Mouse (Mus musculus) midbrain, embryonic 13.5 days (tissue): ENCODE measurements around the gene Col4a3bp. TPM values are rescaled to one million over a fixed set of nuclear protein-coding genes. Genes with fewer than 3 reads are reported as not detected.
"Not testable (repeated sequence)": the region's sequence is repeated elsewhere in the genome, so short reads cannot be mapped to it uniquely, and the experiment has no call there.

Experiments
- ATAC-seq: fragments of 200-750 bp; cut with Nextera tagmentation; 2 replicates; pipeline ENCODE4 v1.8.0; 2017; ENCODE audit warnings: mild to moderate bottlenecking, moderate TSS enrichment, moderate library complexity
- H3K27ac ChIP-seq: fragments of 300-500 bp; sonication (generic); 2 replicates; pipeline ENCODE4 v1.5.1; 2015; ENCODE audit warnings: inconsistent platforms, mild to moderate bottlenecking, moderate library complexity
- H3K27me3 ChIP-seq: fragments of 300-500 bp; sonication (generic); 2 replicates; pipeline ENCODE4 v1.6.1; 2015; ENCODE audit warnings: mild to moderate bottlenecking, inconsistent platforms
- H3K36me3 ChIP-seq: fragments of 300-500 bp; sonication (generic); 2 replicates; pipeline ENCODE4 v1.6.1; 2015; ENCODE audit warnings: mild to moderate bottlenecking, inconsistent platforms
- H3K4me1 ChIP-seq: fragments of 300-500 bp; sonication (generic); replicated peaks from 2 replicates; pipeline ENCODE4 v1.6.1; 2015; ENCODE audit warnings: inconsistent platforms
- H3K4me2 ChIP-seq: fragments of 300-500 bp; sonication (generic); replicated peaks from 2 replicates; pipeline ENCODE4 v1.6.1; 2015; ENCODE audit warnings: moderate library complexity, mild to moderate bottlenecking, inconsistent platforms
- H3K4me3 ChIP-seq: fragments of 300-500 bp; sonication (generic); replicated peaks from 2 replicates; pipeline ENCODE4 v1.5.1; 2015; ENCODE audit warnings: mild to moderate bottlenecking, inconsistent platforms
- H3K9ac ChIP-seq: fragments of 300-500 bp; sonication (generic); replicated peaks from 2 replicates; pipeline ENCODE4 v1.6.1; 2015; ENCODE audit warnings: mild to moderate bottlenecking, inconsistent platforms
- H3K9me3 ChIP-seq: fragments of 300-500 bp; sonication (generic); 2 replicates; pipeline ENCODE4 v1.6.1; 2016; ENCODE audit warnings: mild to moderate bottlenecking, inconsistent platforms
- WGBS: fragments of 180-500 bp; shearing (Covaris S2); methylation state at CpG from one replicate; pipeline ENCODE4 v1.1.7; 2015; 5-methylcytosine and 5-hydroxymethylcytosine counted together
- polyA plus RNA-seq: library from polyadenylated mRNA; unstranded; fragments of >200 nt; fragmentation: Nextera tagmentation; extraction: Ambion mirVana; gene quantifications from 2 replicates; pipeline ENCODE4 v1.2.1, GENCODE M21; 2015

Col4a3bp gene
- polyA plus RNA-seq, 1 experiment from 2014 or later = 8.4 TPM

GRCm38 (mm10) chr13:96663120-96663519 lies 120.7 kb downstream of the Col4a3bp start:
- not testable (repeated sequence) for ATAC-seq
- H3K36me3 ChIP-seq = peaks cover 78% of the 10 kb centered on the region

GRCm38 (mm10) chr13:96664419-96664974 lies 122.1 kb downstream of the Col4a3bp start:
- 98% methylated on average over 7 of the region's 7 CpGs for whole genome bisulfite sequencing
- H3K36me3 ChIP-seq = peaks cover 64% of the 10 kb centered on the region
- H3K9ac ChIP-seq = no peak overlapping the region
- peaks cover 50% of the 10 kb centered on the region for H3K4me1 ChIP-seq
- no peak overlapping the region for H3K4me2 ChIP-seq
- H3K4me3 ChIP-seq = no peak overlapping the region
- no peaks in the 10 kb centered on the region for H3K27me3 ChIP-seq
- no peak for ATAC-seq
- H3K27ac ChIP-seq = no peak overlapping the region
- H3K9me3 ChIP-seq = no peaks in the 10 kb centered on the region

More at GRCm38 (mm10) chr13:96663120-96663519, 120.7 kb downstream of the Col4a3bp start:
- H3K4me2 ChIP-seq, H3K27ac ChIP-seq, H3K9me3 ChIP-seq, H3K27me3 ChIP-seq, H3K9ac ChIP-seq, H3K4me3 ChIP-seq: not testable (repeated sequence)
- H3K4me1 ChIP-seq = peaks cover 36% of the 10 kb centered on the region
- 97% methylated on average over 4 of the region's 4 CpGs for WGBS

- Histone ChIP-seq H3K36me3 (peaks cover 14% of the 10 kb centered on the region), H3K4me2 (peak overlapping the region; percentile 91), H3K9ac (peak overlapping the region; percentile 99), H3K4me1 (peaks cover 46% of the 10 kb centered on the region), H3K27ac (peak overlapping the region; percentile 99), H3K4me3 (peak overlapping the region; percentile 99), H3K9me3 (no peaks in the 10 kb centered on the region), H3K27me3 (no peaks in the 10 kb centered on the region)
- WGBS = 3% methylated on average over 13 of the region's 13 CpGs
- no peak for ATAC-seq
These were observed 127.6 kb downstream of the Col4a3bp start for GRCm38 (mm10) chr13:96670019-96670405.

- Histone ChIP-seq H3K36me3 (peaks cover 10% of the 10 kb centered on the region), H3K4me3 (peak within 1 kb of the TSS; percentile 99), H3K9ac (peak within 1 kb of the TSS; percentile 99), H3K4me2 (peak within 1 kb of the TSS; percentile 91), H3K9me3 (no peaks in the 10 kb centered on the region), H3K4me1 (peaks cover 46% of the 10 kb centered on the region), H3K27ac (peak within 1 kb of the TSS; percentile 99), H3K27me3 (no peaks in the 10 kb centered on the region)
- ATAC-seq = peak; percentile 100
- under 1% methylated on average over 68 of the region's 70 CpGs for WGBS
These were observed 128.1 kb downstream of the Col4a3bp start, which contains the start of gene Hmgcr for GRCm38 (mm10) chr13:96670406-96671077. TSS of gene Hmgcr (minus strand) at chr13:96670936.

GRCm38 (mm10) chr13:96671078-96671905 lies 128.9 kb downstream of the Col4a3bp start:
- peak overlapping the region; percentile 58 for H3K9ac ChIP-seq
- H3K9me3 ChIP-seq = no peaks in the 10 kb centered on the region
- H3K36me3 ChIP-seq = peaks cover 4% of the 10 kb centered on the region
- H3K4me3 ChIP-seq = peak overlapping the region; percentile 99
- peak; percentile 11; the same call in 1 of the 2 replicates for ATAC-seq
- no peaks in the 10 kb centered on the region for H3K27me3 ChIP-seq
- peaks cover 42% of the 10 kb centered on the region for H3K4me1 ChIP-seq
- peak overlapping the region; percentile 99 for H3K27ac ChIP-seq
- peak overlapping the region; percentile 59 for H3K4me2 ChIP-seq
- 14% methylated on average over 31 of the region's 31 CpGs for WGBS

- H3K27me3 ChIP-seq = no peaks in the 10 kb centered on the region
- H3K36me3 ChIP-seq = no peaks in the 10 kb centered on the region
- no peak overlapping the region for H3K4me3 ChIP-seq
- no peak for ATAC-seq
- H3K9ac ChIP-seq = no peak overlapping the region
- peak overlapping the region; percentile 99 for H3K27ac ChIP-seq
- H3K4me2 ChIP-seq = no peak overlapping the region
- peaks cover 37% of the 10 kb centered on the region for H3K4me1 ChIP-seq
- WGBS = 92% methylated on average over 5 of the region's 5 CpGs
- H3K9me3 ChIP-seq = no peaks in the 10 kb centered on the region
These were observed 129.5 kb downstream of the Col4a3bp start for GRCm38 (mm10) chr13:96671906-96672234.

GRCm38 (mm10) chr13:96672276-96672675 lies 129.9 kb downstream of the Col4a3bp start:
- Histone ChIP-seq H3K4me1 (peaks cover 33% of the 10 kb centered on the region), H3K4me2 (no peak overlapping the region), H3K27me3 (no peaks in the 10 kb centered on the region), H3K9me3 (no peaks in the 10 kb centered on the region), H3K9ac (no peak overlapping the region), H3K36me3 (no peaks in the 10 kb centered on the region), H3K4me3 (no peak overlapping the region), H3K27ac (no peak overlapping the region)
- no peak for ATAC-seq
- 88% methylated on average over 6 of the region's 6 CpGs for WGBS

GRCm38 (mm10) chr13:96673817-96674216 lies 131.4 kb downstream of the Col4a3bp start:
- Histone ChIP-seq H3K9me3 (no peaks in the 10 kb centered on the region), H3K27ac (no peak overlapping the region), H3K27me3 (no peaks in the 10 kb centered on the region), H3K4me3 (no peak overlapping the region), H3K9ac (no peak overlapping the region), H3K4me1 (peaks cover 17% of the 10 kb centered on the region), H3K4me2 (no peak overlapping the region), H3K36me3 (no peaks in the 10 kb centered on the region)
- no peak for ATAC-seq
- 86% methylated on average over 7 of the region's 7 CpGs for WGBS

- no peak overlapping the region for H3K27ac ChIP-seq
- no peaks in the 10 kb centered on the region for H3K36me3 ChIP-seq
- H3K9ac ChIP-seq = no peak overlapping the region
- ATAC-seq = no peak
- no peaks in the 10 kb centered on the region for H3K27me3 ChIP-seq
- H3K4me2 ChIP-seq = no peak overlapping the region
- H3K4me1 ChIP-seq = peaks cover 8% of the 10 kb centered on the region
- no peak overlapping the region for H3K4me3 ChIP-seq
- 85% methylated on average over 6 of the region's 6 CpGs for WGBS
- H3K9me3 ChIP-seq = no peaks in the 10 kb centered on the region
These were observed 133.3 kb downstream of the Col4a3bp start for GRCm38 (mm10) chr13:96675756-96676155.

GRCm38 (mm10) chr13:96677071-96677470 lies 134.7 kb downstream of the Col4a3bp start:
- Histone ChIP-seq H3K27ac (no peak overlapping the region), H3K4me2 (no peak overlapping the region), H3K4me1 (no peaks in the 10 kb centered on the region), H3K9me3 (no peaks in the 10 kb centered on the region), H3K9ac (no peak overlapping the region), H3K36me3 (no peaks in the 10 kb centered on the region), H3K4me3 (no peak overlapping the region), H3K27me3 (no peaks in the 10 kb centered on the region)
- no peak for ATAC-seq
- 84% methylated on average over 1 of the region's 1 CpGs for WGBS

GRCm38 (mm10) chr13:96678616-96679015 lies 136.2 kb downstream of the Col4a3bp start:
- WGBS = 84% methylated on average over 6 of the region's 6 CpGs
- ATAC-seq = no peak
- H3K4me1 ChIP-seq = no peaks in the 10 kb centered on the region
- H3K27ac ChIP-seq = no peak overlapping the region
- no peak overlapping the region for H3K4me2 ChIP-seq
- no peak overlapping the region for H3K9ac ChIP-seq
- H3K27me3 ChIP-seq = no peaks in the 10 kb centered on the region
- H3K36me3 ChIP-seq = no peaks in the 10 kb centered on the region
- H3K4me3 ChIP-seq = no peak overlapping the region
- no peaks in the 10 kb centered on the region for H3K9me3 ChIP-seq
